Mouse (Mus musculus) heart, postnatal 25 days (tissue): ENCODE data around the gene Rab11fip3. TPM values are rescaled to one million over a fixed set of nuclear protein-coding genes. Genes with fewer than 3 reads are reported as not detected.

Experiments used
- DNase-seq: peaks from one replicate; pipeline ENCODE4 v3.0.0; 2022; ENCODE audit warnings: low spot score
- intact Hi-C: fragments of 180-260 bp; cut with DNase I; formaldehyde crosslinking; loops from one replicate; pipeline ENCODE4 v1.15.1; 2025
- total RNA-seq, 2 experiments: library from RNA; stranded (reverse); gene quantifications; 2 replicates each; pipeline ENCODE4 v1.2.3; 2021

The Rab11fip3 gene
- total RNA-seq, 2 experiments from 2014 or later = 28.0 to 30.2 TPM

- intact Hi-C loops = loop anchor here (10.0 kb wide), 1 partner anchor 51 kb away; no protein-coding TSS in a partner anchor
- DNase-seq = no peak
These were observed 123.7 kb downstream of the Rab11fip3 start for GRCm38 (mm10) chr17:25945517-25946155.

DNA sequence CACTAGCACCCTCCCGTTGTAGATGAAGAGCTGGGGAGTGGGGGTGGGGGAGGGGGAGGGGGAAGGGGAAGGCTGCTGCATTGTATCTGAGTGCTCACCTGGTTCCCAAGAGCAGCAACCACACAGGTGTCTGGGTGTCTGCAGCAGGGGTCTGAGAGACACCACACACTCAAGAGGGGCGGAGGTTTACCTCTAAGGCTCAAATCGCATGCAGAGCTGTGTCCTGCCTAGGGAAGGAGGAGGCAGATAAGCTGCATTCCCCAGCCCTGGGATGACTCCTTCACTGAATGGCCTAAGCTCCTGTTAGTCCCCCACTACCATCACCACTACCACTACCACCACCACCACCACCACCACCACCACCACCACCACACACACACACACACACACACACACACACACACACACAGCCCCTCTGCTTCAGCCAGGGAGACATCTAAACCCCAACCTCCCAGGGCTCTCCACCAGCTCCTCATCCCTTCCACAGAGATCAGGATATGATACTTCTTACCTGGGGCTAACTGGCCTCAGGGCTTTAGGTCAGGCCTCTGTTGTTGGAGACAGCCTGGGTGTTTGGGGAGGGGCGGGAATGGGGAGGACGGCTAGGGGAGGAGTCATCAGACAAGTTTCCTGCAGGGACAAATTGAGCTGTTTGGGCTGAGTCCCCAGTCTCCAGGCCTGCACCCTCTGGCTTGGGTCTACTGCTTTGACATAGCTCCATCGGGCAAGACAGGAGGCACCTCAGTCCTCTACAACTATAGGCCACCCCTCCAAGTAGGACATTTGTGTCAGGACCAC, 124.8 kb downstream of the Rab11fip3 start, which contains the start of the genes Pigq and Nhlrc4:
TSS of gene Pigq (minus strand) at position 571 of the 798 bp plus-strand sequence.
TSS of gene Nhlrc4 (minus strand) at position 596 of the 798 bp plus-strand sequence.
- intact Hi-C loops = loop anchor here (5.0 to 10.0 kb wide), 2 partner anchors 43 to 50 kb away; partner anchors contain the start of gene Capn15

GRCm38 (mm10) chr17:25943769-25944168, 125.6 kb downstream of the Rab11fip3 start:
- intact Hi-C loops = loop anchor here (5.0 to 10.0 kb wide), 2 partner anchors 44 to 49 kb away; partner anchors contain the start of gene Capn15
- DNase-seq = no peak

More for the DNA sequence above, 124.8 kb downstream of the Rab11fip3 start, which contains the start of the genes Pigq and Nhlrc4:
- no peak for DNase-seq

DNA sequence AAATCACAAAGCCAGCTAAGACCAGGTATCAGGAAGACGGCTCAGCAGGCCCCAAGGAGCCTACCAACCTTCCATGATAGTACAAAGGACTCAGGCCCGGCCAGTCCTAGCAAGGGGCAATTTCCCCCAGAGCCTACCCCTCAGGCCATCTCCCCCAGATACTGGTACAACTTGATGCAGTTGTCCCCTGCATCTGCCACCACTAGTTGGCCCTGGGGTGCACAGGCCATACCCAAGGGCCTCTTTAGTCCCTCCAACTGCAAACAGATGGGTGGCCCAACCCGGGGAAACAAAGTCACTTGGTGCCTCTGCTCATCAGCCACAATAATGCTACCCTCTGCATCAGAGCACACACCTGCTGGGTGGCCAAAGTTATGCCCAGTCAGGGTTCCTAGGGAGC, 126.1 kb downstream of the Rab11fip3 start:
- intact Hi-C loops = loop anchor here (5.0 to 10.0 kb wide), 2 partner anchors 44 to 48 kb away; partner anchors contain the start of gene Capn15
- no peak for DNase-seq

DNA sequence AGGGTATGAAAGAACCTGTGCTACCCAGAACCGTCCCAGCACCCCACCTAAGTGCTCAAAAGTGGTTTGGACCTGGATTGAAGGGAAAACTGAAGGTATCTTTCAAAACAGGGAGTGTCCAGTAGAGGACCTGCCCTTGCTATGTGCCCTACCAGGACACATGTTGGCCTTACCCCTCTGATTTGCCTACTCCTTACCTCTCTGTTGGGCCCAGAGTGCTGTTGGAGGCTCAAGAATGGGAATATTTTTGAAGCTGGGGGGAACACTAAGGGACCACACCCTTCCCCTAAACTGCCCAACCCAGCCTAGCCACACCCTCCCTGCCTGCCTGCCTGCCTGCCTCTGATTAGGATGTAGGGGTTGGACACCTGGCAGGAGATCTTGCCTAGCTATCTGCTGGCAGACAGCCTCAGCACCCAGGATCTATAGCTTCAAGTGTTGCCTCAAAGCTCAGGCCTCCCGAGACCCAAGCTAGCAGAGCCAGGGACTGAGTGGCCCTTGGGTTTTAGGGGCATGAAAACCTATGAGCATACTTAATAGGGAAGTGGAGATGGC, 126.7 kb downstream of the Rab11fip3 start:
- DNase-seq = no peak
- intact Hi-C loops = loop anchor here (5.0 to 10.0 kb wide), 2 partner anchors 45 to 48 kb away; partner anchors contain the start of gene Capn15

DNA sequence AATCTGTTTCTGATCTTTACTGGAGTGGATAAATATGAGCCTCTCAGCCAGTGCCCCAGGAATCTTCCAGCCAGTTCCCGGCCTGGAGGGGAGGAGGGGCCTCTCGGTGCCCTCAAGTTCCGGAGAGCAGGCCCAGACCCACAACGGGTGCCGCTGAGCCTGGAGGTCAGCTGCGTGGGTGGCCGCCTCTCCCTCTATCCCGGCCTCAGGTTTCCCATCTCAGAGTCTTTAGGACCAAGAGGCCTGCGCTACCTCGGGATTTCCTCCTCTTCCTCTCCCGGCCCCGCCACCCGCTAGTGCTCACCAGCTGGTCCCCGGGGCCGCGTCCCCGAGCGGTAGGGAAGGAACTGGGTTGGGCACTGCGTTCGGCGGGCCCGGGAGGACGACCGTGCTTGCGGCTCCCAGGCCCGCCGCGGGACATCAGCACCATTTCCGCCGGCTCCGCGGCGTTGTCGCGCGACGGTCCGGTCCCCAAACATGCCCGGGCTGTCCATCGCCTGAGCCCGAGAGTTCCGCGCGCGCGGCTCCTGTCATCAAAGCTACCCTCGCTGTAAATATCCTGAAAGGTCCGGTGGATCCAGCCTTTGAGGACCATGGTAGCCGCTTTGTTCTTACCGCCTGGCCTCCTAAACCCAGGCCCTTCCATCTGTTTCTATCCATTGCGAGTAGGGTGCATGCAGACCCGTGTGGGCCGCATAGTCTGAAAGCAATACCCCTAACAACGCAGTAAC, 127.7 kb downstream of the Rab11fip3 start:
- DNase-seq = peak; percentile 35
- intact Hi-C loops = loop anchor here (2.0 to 10.0 kb wide), 3 partner anchors 17 to 47 kb away; partner anchors contain the start of gene Capn15

Other genes starting within 250 kb of the Rab11fip3 start
- gene Wdr24, start 245.9 kb downstream of the Rab11fip3 start, total RNA-seq = 10 to 100 TPM; 10.2 to 10.6 TPM
- 10 to 100 TPM; 35.5 to 36.6 TPM for gene Jmjd8, start 240.7 kb downstream of the Rab11fip3 start, total RNA-seq
- gene Stub1, start 236.2 kb downstream of the Rab11fip3 start, total RNA-seq = 100 to 1,000 TPM; 114 to 117 TPM
- 1 to 10 TPM; 1.2 to 2.2 TPM for gene Rhbdl1, start 232.3 kb downstream of the Rab11fip3 start, total RNA-seq
- 1 to 10 TPM; 2.8 to 3.6 TPM for gene Gm20683, start 227.8 kb downstream of the Rab11fip3 start, total RNA-seq
- 100 to 1,000 TPM; 120 to 125 TPM for gene Rhot2, start 224.7 kb downstream of the Rab11fip3 start, total RNA-seq
- gene Wdr90, start 208.1 kb downstream of the Rab11fip3 start, total RNA-seq = 1 to 10 TPM; 2.8 to 2.9 TPM
- 100 to 1,000 TPM; 261 to 270 TPM for gene Mcrip2, start 200.8 kb downstream of the Rab11fip3 start, total RNA-seq
- gene Mettl26, start 194.5 kb downstream of the Rab11fip3 start, total RNA-seq = 10 to 100 TPM; 13.6 to 14.4 TPM
- gene Wfikkn1, start 188.7 kb downstream of the Rab11fip3 start, total RNA-seq = under 1 TPM; 0.45 to 0.75 TPM
- gene Rab40c, start 149.8 kb downstream of the Rab11fip3 start, total RNA-seq = 10 to 100 TPM; 17.0 to 17.4 TPM
- gene Pigq, start 124.6 kb downstream of the Rab11fip3 start, total RNA-seq = 10 to 100 TPM; 49.0 to 55.6 TPM
- gene Nhlrc4, start 124.6 kb downstream of the Rab11fip3 start, total RNA-seq = not detected
- gene A930017K11Rik, start 117.0 kb downstream of the Rab11fip3 start, total RNA-seq = under 1 TPM; 0.17 to 0.18 TPM
- 1 to 10 TPM; 7.1 to 7.8 TPM for gene Capn15, start 83.8 kb downstream of the Rab11fip3 start, total RNA-seq
- 10 to 100 TPM; 11.0 to 11.7 TPM for gene Decr2, start 20.8 kb upstream of the Rab11fip3 start, total RNA-seq
- 1 to 10 TPM; 3.2 to 3.6 TPM for gene Nme4, start 26.0 kb upstream of the Rab11fip3 start, total RNA-seq
- gene Tmem8, start 43.7 kb upstream of the Rab11fip3 start, total RNA-seq = 1 to 10 TPM; 2.5 to 3.1 TPM
- 100 to 1,000 TPM; 130 to 133 TPM for gene Mrpl28, start 53.9 kb upstream of the Rab11fip3 start, total RNA-seq
- 10 to 100 TPM; 14.0 to 16.0 TPM for gene Axin1, start 69.1 kb upstream of the Rab11fip3 start, total RNA-seq
- not detected for gene Pdia2, start 129.5 kb upstream of the Rab11fip3 start, total RNA-seq
- gene Rgs11, start 133.4 kb upstream of the Rab11fip3 start, total RNA-seq = under 1 TPM; 0.29 to 0.73 TPM
- under 1 TPM in 1 of 2 experiments, not detected in 1; 0.42 TPM for gene Arhgdig, start 138.2 kb upstream of the Rab11fip3 start, total RNA-seq
- gene Fam234a, start 174.7 kb upstream of the Rab11fip3 start, total RNA-seq = 100 to 1,000 TPM; 113 to 123 TPM
- 10 to 100 TPM; 15.3 to 18.2 TPM for gene Luc7l, start 183.3 kb upstream of the Rab11fip3 start, total RNA-seq